Mouse (Mus musculus) urinary bladder, postnatal 10 days (tissue): ENCODE results near the gene Tmprss15.

Source experiments
- DNase-seq: peaks from one replicate; pipeline ENCODE4 v3.0.0; 2022; ENCODE audit warnings: low spot score

The Tmprss15 gene

DNA sequence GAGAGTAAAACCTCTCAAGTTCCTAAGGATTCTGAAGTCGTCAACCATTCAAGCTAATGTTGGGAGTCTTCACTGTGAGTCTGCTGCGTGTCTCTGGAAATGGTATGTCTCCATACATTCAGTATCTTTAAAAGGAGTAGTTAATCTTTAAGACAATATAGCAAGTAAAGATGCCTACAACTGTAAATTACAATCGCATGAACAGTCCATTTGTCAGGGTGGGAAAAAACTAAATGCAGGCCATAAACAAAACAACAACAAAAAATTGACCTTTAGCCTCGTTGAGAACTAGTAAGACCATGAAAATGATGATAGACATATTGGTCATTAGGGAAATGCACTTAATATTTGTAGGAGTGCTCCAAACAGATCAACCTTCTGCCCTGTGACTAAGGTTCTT is at the start of gene Tmprss15:
Gene Tmprss15 (minus strand): TSS at position 101 of the 400 bp plus-strand sequence.
- DNase-seq: no peak

DNA sequence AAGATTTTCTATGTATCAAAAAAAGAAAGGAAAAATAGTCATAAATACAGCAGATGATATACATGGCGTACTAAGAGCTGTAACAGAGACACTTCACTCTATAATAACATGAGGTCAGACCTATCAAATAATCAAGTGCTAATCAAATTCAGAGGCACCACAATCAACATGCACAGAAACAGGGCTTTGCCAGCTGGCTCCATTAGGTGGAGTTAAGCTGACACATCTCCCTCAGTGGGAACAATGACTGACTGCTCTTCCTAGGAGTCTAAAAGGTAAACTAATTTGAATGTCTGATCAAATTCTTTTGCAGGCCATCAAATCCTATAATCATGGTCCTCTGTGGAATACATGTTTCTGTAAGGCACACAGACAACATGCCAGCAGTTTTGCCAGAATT is 24.0 kb upstream of the Tmprss15 start:
- no peak for DNase-seq

DNA sequence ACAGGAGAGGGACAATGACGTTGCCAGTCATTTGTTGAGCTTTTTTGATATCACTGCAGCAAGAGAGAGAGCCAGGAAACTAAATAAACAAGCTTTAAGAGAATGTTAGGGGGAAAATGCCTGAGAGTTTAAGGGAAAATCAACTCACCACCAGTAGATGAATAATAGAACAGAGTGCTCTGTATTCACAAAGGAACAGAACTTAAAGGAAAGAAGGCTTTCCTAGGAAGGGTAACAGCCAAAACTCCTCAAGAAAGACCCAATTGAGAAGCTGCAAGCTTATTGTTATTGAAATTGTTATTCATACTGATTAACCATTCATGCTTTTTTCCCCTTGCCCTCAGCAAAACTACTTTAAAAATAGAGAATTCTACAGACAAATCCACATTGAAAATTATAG is 18.6 kb upstream of the Tmprss15 start:
- no peak for DNase-seq

DNA sequence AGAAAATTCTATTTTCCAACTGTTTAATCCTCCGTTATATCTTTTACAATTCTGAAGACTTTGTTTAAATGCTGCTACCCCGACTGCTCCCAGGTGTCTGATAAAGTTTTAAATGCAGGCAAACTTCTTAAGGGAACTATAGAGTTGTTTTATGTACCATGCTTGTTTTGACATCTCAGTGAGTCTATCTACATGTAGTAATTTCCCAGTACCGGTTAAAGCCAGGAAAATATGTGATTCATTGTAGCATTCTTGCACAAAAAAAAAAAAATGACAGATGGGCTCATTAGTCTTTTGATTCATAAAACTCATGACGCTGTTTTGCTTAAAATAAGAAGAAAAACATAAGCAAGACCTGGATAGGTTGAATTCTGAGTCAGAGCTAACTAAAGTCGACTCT is 18.1 kb upstream of the Tmprss15 start:
- no peak for DNase-seq

DNA sequence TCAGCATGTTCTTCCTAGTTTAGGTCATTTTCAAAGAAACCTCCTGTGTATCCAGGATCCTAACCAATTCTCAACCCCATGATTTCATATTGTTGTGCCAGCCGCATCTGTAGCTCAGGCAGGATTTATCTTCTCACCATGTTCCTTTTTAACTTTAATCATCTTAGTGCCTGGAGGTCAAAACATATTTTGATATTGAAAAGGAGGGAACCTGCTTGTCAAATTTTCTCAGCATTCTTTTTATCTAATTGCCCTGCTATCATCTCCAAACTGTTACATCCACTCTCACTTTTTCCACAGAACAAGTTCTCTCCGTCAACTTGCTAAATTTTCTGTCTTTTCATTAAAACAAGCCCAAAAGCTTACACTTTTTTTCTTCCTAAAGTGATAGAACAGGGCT is 9.4 kb upstream of the Tmprss15 start:
- DNase-seq: no peak

DNA sequence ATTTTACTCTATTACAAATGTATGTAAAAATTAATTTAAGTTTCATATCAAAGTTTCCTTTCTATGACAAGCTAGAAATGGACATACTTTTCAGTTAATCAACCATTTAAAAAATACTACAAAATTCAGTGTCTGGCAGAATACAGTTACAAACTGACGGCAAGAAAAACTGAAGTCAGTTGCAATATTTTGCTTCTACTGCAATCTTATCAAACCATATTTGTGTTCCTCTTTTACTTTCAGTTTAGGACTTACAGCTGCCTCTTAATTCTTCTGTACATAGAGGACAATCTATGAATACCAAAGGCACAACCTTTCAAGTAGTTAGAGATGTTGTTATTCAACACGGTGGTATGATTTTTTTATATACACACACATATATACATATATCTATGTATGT is 7.4 kb upstream of the Tmprss15 start:
- DNase-seq: no peak

DNA sequence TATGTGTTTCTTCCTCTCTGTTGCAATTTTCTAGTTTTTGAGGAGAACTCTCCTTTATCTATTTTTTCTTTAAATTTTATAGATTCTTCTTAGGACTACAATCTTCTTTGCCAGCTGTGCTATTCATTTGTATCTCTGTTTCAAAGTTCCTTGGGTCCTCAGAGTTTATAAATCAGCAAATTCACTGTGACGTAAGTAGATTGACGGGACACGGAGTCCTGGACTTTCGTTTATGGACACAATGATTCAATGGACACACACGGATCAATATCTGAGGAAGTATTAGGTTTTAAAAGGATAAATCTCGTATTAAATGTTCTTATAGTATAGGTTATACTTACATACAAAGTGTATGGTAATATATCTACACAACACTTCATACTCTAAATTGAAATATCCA is 4.3 kb downstream of the Tmprss15 start:
- DNase-seq: no peak

DNA sequence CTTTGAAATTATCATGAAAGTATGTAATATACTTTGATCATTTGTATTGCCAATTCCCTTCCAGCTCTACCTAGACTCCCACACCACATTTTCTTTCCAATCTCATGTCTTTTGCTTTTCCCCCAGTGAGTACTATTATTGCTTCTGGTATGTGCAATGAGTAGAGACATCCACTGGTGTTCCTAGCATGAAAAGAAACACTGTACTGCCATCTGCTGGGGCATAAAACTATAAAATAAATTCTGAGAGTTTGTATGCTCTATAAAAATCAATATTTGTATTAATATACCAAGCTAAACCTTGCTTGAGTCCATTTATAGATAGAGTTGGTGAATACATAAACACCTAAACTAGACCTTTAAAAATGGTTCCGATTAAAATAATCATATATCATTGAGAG is 27.0 kb downstream of the Tmprss15 start:
- DNase-seq: no peak

DNA sequence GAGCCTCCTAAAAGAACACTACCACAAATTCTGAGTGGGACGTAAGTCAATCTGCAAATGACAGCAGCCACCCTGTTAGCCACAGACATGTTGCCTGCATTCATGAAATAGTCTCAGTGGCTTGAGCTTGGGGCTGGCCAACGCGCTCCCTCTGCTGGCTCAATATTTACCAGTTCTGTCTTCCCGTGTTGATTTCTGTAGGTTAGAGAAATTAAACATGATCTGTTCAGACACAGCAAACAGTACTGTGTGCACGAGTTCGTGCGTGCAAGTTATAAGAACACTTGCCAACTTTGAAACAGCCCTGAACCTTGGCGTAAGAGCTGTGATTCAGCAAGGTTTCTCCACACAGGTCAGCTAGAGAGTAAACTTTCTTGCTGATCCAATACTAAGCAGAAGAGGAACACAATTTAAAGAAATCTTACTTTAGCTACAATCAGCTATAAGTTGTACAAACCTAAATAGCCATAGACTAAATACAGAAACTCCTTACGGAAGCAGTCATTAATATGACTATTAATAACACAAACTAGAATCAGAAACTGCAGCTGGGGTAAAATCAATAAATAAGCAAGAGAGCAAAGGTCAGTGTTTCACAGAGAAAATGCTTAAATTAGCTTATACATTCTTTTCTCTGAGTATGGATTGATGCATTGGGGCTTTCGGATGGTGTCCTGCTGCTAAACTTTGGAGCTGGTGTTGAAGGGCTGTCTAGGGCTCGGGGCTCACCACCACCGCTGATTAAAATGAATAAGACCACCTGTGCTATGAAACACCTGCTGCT is 31.9 kb downstream of the Tmprss15 start:
- no peak for DNase-seq

DNA sequence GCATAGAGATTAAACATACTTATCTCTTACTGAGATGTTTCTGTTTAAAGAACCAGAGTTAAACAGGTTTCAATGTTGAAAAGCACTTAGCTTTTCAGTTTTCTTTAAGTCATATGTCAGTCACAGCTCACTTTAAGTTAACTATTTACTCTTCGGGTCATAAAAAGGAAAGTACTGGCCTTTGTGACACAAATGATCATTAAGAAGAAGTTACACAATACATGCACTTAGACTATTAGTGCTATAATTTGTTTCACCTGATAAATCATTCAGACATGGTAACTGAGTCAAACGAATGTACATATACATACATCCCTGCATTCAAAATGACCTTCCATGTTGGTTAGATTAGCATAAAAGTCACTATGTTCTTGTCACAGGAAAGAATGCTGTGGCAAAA is 58.3 kb downstream of the Tmprss15 start:
- DNase-seq: no peak

DNA sequence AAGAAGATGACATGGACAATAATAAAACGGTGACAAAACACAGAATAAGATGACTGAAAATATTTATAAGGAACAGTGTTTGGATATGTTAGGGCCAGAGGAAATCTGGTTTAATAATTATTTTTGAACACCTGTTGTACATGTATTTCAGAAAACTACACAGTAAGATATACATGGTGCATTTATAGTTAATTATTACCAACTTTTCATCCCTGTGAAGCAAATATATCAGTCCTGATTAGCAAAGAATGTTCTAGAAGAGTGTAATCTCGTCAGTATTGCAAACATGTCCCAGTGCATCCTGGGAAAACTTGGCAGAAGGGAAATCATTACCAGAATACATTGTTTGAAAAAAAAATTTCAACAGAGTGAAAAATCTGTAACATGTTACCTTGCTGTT is 88.1 kb downstream of the Tmprss15 start:
- no peak for DNase-seq

DNA sequence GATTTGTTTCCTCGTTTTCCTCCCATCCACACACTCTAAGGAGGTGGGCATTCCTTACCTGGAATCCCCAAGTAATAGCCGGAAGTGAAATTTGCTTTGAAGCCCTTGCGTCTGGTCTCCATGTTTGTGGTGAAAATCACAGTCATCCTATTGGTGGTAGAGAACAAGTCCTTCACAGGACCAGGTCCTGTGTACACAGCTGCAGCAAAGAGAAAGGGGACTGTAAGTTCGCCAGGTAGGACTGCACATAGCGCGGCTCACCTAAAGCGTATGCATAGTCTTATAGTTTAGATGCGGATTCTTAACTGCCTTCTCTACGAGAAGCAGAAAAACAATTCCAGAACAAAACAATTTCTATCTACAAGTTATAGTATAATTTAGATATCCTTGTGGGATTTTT is 89.2 kb downstream of the Tmprss15 start:
- DNase-seq: no peak

DNA sequence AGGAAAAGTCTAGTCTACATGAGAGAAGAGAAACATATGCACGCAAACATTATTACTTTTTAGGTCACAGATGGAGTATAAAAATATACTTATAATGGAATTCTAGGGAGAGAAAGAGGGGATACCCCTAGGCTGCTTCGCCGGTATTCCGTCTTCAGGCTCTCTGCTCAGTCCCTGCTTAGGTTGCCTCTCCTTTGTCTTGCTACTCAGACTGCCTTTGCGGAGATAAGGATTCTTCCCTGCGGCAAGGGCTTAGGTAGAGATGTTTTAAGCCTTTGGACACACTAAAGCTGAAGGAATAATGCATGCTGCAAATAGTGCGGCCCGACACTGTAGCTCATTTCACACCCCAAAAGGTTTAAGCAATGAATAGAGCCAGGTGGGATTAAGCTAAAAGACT is 114.5 kb downstream of the Tmprss15 start:
- DNase-seq: no peak

DNA sequence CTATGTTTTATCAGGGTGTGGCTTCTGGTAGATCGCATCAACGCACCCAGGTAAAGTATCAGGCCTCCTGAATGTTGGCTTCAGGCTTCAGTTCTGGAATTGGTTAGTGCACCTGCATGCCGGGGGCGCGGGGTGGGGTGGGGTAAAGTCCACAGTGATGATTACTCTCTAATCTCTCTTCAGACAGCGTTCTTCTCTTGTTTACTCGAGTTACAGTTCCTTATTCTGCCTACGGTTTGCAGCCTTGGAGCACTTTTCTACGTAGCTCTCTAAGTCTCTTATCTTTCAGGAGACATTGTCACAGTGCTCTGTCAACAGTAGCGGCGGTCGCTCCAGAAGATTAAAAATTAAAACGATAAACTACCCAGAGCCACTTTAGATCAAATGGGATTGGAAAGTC is 116.8 kb downstream of the Tmprss15 start:
- no peak for DNase-seq

DNA sequence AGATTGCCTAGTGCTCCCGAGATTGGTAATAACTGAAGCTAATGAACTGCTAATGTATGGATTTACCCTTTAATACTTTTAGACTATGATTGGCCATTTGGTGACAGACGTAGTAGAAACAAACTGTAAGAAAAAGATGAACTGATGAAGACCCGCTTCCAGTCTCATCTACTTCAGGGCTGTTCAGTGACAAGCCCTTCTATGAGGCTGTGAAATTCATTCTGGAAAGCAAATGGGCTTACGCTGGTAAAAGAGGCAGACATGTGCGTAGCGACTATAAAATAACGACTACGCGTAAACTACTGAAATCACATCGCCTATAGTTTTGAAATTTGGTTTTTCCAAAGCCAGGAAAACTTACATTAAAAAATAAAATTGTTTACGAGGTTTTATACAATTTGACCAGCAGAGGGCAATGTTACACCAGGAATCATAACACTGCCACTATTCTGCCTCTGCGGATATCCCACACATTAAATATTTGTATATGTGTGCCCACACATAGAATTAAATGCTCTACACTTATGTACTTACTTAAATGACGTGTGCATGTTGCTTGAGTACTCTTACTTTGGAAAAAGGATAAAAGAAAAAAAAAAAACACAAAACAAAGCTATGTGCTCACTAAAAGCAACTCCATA is 121.7 kb downstream of the Tmprss15 start:
- DNase-seq: no peak

DNA sequence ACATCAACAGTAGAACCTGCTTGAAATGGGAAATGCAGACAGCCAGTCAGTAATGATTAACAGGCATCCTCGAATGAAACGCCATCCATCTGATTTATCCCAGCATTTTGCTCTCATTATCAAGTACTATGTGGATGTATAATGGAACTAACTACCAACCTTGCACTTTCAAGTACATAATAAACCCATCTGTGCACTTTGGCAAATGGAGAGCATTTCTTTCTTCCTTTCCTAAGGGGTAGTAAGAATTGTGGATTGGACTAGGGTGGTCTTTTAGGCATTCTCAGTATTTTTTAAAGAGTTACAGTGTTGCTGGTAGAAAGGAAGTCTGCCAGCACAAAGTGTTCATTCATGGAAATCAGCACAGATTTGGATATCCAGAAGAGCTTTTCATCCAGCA is 133.5 kb downstream of the Tmprss15 start:
- DNase-seq: no peak

DNA sequence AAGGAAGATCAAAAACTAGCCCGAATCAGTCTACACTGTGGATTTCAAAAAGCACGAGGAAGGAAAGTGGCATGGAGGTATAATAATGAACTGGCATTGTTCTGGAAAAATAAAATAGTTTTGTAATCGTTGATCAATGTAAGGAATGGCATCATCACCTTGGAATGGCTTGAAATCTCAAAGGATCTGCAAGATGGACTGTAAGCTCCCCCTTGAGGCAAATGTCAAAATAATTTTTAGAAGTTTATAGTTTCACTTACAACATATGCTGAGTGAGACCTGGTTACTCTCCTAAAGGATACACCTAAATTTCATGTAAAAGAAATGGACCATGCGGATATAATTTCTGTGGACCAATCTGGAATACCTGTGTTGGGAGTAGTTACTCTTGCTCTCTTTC is 140.5 kb downstream of the Tmprss15 start:
- DNase-seq: no peak

DNA sequence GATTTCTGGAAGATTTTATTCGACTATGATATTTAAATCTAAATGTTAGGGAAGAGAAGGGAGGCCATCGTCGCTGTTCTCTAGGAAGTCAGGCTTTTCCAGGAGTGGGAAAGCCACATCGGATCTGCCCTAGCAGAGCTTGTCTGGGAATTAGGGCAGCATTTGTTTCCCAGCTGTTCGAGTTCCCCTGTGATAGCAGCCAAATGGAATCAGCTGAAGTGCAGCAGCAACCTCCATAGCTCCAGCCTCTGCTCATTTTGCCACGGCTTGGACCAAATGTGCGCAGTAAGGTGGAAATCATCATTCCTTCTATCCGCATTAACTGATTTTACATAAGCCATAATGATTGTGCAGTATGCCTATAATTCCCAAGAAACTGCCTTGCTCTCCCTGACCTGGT is 153.1 kb downstream of the Tmprss15 start:
- DNase-seq: no peak

DNA sequence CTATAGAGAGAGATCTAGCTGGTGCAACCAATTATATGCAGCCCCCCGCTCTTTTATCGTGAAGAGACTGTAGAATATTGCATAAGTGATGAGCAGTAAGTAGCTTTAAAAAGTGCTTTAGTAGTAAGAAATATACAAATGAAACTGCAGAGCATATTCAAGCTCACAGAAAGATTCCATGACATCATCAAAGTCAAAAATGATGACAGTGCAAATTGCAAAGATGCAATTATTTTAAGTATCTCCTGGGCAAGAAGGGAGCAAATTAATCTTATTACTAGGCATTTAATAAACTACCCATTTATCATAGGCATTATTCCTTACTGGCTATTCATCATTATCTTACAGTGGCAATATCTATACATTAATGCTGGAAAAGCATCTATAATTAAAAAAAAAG is 156.6 kb downstream of the Tmprss15 start:
- no peak for DNase-seq

DNA sequence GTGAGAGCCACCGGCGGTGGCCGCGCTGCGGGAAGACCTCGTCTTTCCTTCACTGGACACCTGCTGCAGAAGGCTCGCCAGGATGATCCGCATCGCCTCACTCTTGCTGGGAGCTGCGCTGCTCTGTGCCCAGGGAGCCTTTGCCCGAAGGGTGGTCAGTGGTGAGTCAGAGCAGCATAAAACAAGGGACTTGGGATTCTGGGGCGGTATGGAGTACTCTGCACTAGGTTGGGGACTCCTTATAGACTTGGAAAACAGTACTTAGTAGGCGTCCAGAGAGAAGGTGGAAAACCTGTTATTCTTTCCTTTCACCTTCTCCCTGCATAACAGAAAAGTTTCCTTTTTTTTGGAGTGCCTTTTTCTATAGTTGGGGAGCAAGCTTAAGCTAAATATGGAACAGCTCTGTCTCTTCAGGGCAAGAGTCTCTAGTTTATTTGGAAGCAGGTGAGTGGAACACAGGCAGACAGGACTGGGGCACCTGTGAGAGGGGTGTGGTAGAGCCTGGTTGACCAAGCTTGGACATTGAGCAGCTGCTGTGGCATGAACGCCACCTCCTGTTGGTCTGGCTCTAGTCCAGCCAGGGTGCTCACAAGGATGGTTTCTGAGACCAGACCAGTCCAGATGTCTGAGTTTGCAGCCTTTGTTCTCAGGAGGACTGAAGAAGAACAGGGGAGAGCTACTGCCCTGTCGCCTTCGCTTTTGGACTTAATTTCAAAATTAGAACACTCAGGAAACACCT is 159.4 kb downstream of the Tmprss15 start:
- DNase-seq: no peak

DNA sequence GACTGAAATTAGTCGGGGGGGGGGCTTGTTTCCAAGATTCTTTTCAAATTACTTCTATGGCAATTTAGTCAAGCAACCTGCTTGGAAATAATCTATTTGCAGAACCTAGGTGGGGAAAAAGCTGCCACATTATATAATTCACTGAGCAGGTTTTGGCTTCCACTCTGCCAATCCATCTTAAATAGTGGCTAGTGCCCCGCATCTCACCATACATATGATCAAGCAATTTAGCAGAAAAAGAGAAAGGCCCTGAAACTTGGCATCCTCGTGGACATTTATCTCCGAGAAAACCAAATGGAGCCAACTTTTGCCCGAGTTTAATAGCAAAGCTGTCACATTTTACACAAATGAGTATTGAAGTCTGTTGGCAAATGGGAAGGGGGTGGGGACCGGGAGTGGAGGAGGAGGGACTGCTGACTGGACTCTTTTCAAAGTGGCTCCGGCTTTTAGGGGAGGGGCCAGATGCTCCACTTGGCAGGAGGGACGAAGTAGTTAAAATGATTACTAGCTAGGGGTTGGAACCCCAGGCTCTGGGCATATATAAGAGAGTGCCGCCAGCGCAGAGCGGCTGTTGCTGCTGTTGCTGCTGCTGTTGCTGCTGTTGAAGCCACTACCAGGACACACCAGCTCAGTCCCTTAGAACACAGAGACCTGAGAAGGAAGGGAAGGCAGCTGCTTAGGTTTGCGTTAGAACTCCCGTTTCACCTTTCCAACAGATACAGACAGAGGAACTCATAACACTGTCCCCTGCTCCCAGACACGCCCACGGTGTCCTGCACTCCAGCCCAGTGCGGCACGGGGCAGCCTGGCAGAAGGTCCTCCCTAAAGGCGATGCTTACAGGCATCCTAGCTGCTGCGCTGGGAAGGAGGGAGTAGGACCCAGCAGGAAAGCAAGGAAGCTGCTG is 160.3 kb downstream of the Tmprss15 start, which contains the start of gene Chodl:
Gene Chodl (plus strand): TSS at position 567 of the 905 bp plus-strand sequence.
- DNase-seq: no peak

DNA sequence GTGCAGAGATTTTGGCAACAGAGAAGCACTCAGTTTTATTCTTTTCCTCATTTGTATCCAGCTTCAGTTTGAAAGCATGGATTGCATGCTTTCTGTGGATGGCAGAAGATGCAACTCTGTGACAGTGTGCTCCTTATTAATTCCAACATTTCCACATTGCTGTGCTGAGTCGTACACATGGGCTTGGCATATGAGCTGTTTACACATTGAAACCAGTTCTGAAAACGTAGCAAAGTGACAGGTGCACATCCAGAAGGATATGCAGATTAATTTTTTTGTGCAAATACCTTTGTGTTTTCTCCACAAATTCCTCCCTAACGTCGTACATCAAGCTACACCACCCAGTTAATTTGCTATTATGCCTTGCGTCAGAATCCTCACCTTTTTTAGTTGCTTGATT is 168.3 kb downstream of the Tmprss15 start:
- DNase-seq: no peak
